Mouse (Mus musculus) cortical plate, adult 2 months (tissue): ENCODE measurements around the gene Pbx1.

ENCODE experiments used
- CTCF ChIP-seq: fragments of 200-500 bp; IDR thresholded peaks from 2 replicates; pipeline ENCODE4 v1.5.1; 2011; ENCODE audit warnings: mild to moderate bottlenecking, control low read depth, low read length; ENCODE audit not compliant: insufficient read depth; ENCODE audit errors: extremely low read depth
- POLR2A ChIP-seq: fragments of 200-500 bp; IDR thresholded peaks from 2 replicates; pipeline ENCODE4 v1.6.1; 2011; ENCODE audit warnings: mild to moderate bottlenecking, low read length, control low read depth; ENCODE audit not compliant: insufficient read depth; ENCODE audit errors: extremely low read depth

DNA sequence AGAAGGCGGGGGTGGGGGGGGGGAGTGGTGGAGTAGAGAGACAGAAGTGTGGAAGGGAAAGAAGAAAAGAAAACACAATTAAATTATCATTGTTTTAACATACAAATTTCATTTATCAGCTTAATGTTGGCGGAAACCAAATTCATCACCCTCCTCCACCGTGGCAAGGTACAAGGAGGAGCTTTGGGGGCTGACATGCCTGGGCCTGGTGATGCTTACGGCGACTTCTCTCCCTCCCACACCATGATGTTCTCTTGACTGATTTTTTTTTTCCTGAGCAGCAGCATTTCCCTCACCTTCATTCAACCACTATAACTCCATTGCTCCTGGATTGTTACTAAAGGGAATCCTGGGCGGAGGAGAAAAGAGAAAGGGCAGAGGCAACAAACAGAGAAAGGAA lies 89.8 kb downstream of the Pbx1 start:
- TF ChIP-seq CTCF (no peak), POLR2A (no peak)
